Mouse (Mus musculus) liver, embryonic 14.5 days (tissue): ENCODE measurements around the gene Abcc4. TPM values are rescaled to one million over a fixed set of nuclear protein-coding genes. Genes with fewer than 3 reads are reported as not detected.
A peak's percentile ranks its signal among the peaks of the same experiment; 100 is the strongest.

ENCODE experiments used
- ATAC-seq: fragments of 200-750 bp; cut with Nextera tagmentation; 2 replicates; pipeline ENCODE4 v1.8.0; 2017; ENCODE audit warnings: moderate number of reproducible peaks, mild to moderate bottlenecking, moderate library complexity; ENCODE audit not compliant: insufficient read depth
- DNase-seq, 3 experiments: peaks; one replicate each; pipeline ENCODE4 v3.0.0-alpha.2; 2012 to 2013; ENCODE audit warnings: low read depth in 3 of 3, low spot score in 3 of 3
- H3K27ac ChIP-seq: fragments of 300-500 bp; sonication (generic); 2 replicates; pipeline ENCODE4 v1.5.1; 2014; ENCODE audit warnings: moderate library complexity, mild to moderate bottlenecking, control low read depth, inconsistent platforms
- H3K27me3 ChIP-seq: fragments of 300-500 bp; sonication (generic); 2 replicates; pipeline ENCODE4 v1.6.1; 2014; ENCODE audit warnings: mild to moderate bottlenecking, low read length, moderate library complexity; ENCODE audit not compliant: control insufficient read depth, insufficient read depth
- H3K36me3 ChIP-seq: fragments of 300-500 bp; sonication (generic); replicated peaks from 2 replicates; pipeline ENCODE4 v1.6.1; 2014; ENCODE audit warnings: low read depth; ENCODE audit not compliant: control insufficient read depth, insufficient read depth
- H3K4me1 ChIP-seq, 2 experiments: fragments of 200-500 bp in 1 of 2; fragments of 300-500 bp in 1 of 2; sonication (generic) in 1 of 2; replicated peaks; 2 replicates each; pipeline ENCODE4 v1.6.1; 2012 to 2014; ENCODE audit warnings: antibody characterized with exemption in 1 of 2, inconsistent platforms in 1 of 2, low read length in 1 of 2; ENCODE audit not compliant: control insufficient read depth in 2 of 2, insufficient read depth in 2 of 2
- H3K4me2 ChIP-seq: fragments of 300-500 bp; sonication (generic); 2 replicates; pipeline ENCODE4 v1.6.1; 2014; ENCODE audit warnings: low read depth, mild to moderate bottlenecking, control low read depth, moderate library complexity
- H3K4me3 ChIP-seq, 2 experiments: fragments of 200-500 bp in 1 of 2; fragments of 300-500 bp in 1 of 2; sonication (generic) in 1 of 2; 2 replicates each; pipeline ENCODE4 v1.5.1; 2012 to 2014; ENCODE audit warnings: low read depth in 2 of 2, low read length in 2 of 2, mild to moderate bottlenecking in 2 of 2, control low read depth in 1 of 2, inconsistent platforms in 1 of 2, moderate library complexity in 1 of 2; ENCODE audit not compliant: insufficient read depth in 1 of 2
- H3K9ac ChIP-seq: fragments of 300-500 bp; sonication (generic); replicated peaks from 2 replicates; pipeline ENCODE4 v1.6.1; 2014; ENCODE audit warnings: mild to moderate bottlenecking, control low read depth, moderate library complexity
- H3K9me3 ChIP-seq: fragments of 300-500 bp; sonication (generic); 2 replicates; pipeline ENCODE4 v1.6.1; 2016; ENCODE audit warnings: low read length, mixed read lengths; ENCODE audit not compliant: control insufficient read depth
- CTCF ChIP-seq: IDR thresholded peaks from 2 replicates; pipeline ENCODE4 v1.5.1; 2016; ENCODE audit warnings: antibody characterized with exemption, low read depth, control low read depth
- EP300 ChIP-seq: IDR thresholded peaks from 2 replicates; pipeline ENCODE4 v1.6.1; 2016; ENCODE audit warnings: antibody characterized with exemption, low read depth
- WGBS: fragments of 180-500 bp; shearing (Covaris S2); extraction: QIAGEN DNeasy Blood & Tissue Kit; methylation state at CpG from one replicate; pipeline ENCODE4 v1.1.7; 2014; ENCODE audit not compliant: insufficient replicate concordance; 5-methylcytosine and 5-hydroxymethylcytosine counted together
- polyA plus RNA-seq, 2 experiments: library from polyadenylated mRNA; depleted of rRNA in 1 of 2; stranded (reverse) in 1 of 2; unstranded in 1 of 2; fragments of >200 nt; fragmentation: Nextera tagmentation in 1 of 2; extraction: Ambion mirVana in 1 of 2; gene quantifications; 2 replicates each; pipeline versions ENCODE4 v1.2.1 to v1.2.3; 2012 to 2014

Gene Abcc4
- polyA plus RNA-seq, 2 experiments: 1.4 to 1.9 TPM

DNA sequence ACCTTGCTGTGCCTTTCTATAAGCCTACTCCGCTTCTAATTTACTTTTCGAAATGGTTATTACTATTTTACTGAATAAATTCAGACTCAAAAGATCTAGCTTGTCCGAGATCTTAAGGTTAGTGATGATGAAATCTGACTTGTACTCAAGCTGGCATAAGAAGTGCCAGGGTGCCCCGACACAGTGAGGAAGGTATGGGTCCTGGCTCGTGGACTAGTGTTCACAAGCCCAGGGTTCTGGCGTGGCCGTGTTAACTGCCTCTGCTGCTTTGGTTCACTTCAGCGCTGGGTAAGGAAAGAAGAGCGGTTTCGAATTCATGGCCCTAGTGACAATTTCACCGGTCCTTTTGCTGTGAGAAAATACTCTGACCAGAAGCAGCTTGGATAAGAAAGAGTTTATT, 943 bp upstream of the Abcc4 start:
- 77% methylated on average over 11 of the region's 11 CpGs for WGBS
- peak overlapping the region; percentile 40; the same call in 1 of the 2 replicates for H3K9ac ChIP-seq

DNA sequence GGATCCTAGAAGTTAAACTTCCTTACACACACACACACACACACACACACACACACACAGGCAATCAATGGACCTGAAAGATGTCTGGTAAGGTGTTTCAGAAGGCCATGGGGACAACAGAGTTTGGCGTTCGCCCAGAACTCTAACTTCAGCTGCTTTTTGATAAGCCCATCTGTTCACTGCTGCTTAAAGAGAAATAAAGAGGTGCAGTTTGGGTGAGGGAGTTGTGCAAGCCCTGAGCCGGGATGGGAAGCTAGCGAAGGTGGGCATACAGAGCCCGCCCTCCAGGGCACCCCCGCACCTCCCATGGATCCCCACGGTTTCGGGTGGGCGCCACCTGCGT, 583 bp downstream of the Abcc4 start:
- peak; percentile 16 for ATAC-seq
- 2% methylated on average over 10 of the region's 10 CpGs for WGBS
- Histone ChIP-seq H3K9ac (peak overlapping the region; percentile 76), H3K9me3 (no peaks in the 10 kb centered on the region), H3K27ac (no peak overlapping the region), H3K27me3 (no peaks in the 10 kb centered on the region; the same call in 1 of the 2 replicates), H3K36me3 (no peaks in the 10 kb centered on the region), H3K4me3 (peak overlapping the region; percentile 59 to 79), H3K4me1 (peaks cover 15% of the 10 kb centered on the region in 2 experiments), H3K4me2 (peak overlapping the region; percentile 99)
- peak in 1 of 3 experiments; percentile 24 for DNase-seq
- TF ChIP-seq EP300 (no peak), CTCF (no peak)

More for the DNA sequence above, 943 bp upstream of the Abcc4 start:
- Histone ChIP-seq H3K9me3 (no peaks in the 10 kb centered on the region), H3K4me2 (peak overlapping the region; percentile 99), H3K36me3 (no peaks in the 10 kb centered on the region), H3K27ac (no peak overlapping the region), H3K27me3 (no peaks in the 10 kb centered on the region; the same call in 1 of the 2 replicates), H3K4me3 (peak overlapping the region in 1 of 2 experiments; percentile 79; a peak in 2 of 4 replicates), H3K4me1 (peaks cover 15 to 16% of the 10 kb centered on the region in 2 experiments)
- DNase-seq (no peak), ATAC-seq (no peak)
- TF ChIP-seq EP300 (no peak), CTCF (no peak)

DNA sequence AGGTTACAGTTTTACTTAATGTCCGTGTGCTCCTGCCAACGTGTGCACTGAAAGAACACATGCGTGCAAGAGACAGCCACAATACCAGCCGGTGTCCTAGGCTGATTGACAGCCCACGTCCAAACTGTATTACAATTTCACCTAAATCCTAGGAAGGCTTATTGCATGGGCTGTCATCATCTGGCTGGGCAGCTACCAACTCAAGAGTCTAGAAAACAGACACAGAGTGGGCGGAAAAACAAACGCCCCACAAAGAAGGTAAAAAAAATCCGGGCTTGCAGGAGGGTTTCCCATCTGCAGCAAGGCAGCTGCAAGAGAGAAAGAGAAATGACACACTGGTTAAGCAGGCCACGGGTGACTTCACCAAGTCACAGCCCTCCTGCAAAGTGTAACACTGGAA, 2.7 kb downstream of the Abcc4 start:
- no peak for DNase-seq
- no peak overlapping the region for H3K9ac ChIP-seq
- ATAC-seq: no peak
- H3K4me3 ChIP-seq: no peak overlapping the region
- H3K4me2 ChIP-seq: no peak overlapping the region
- no peak overlapping the region for H3K27ac ChIP-seq
- H3K27me3 ChIP-seq: no peaks in the 10 kb centered on the region; the same call in 1 of the 2 replicates
- 69% methylated on average over 9 of the region's 9 CpGs for WGBS
- no peaks in the 10 kb centered on the region for H3K36me3 ChIP-seq
- no peaks in the 10 kb centered on the region for H3K9me3 ChIP-seq
- peaks cover 7 to 8% of the 10 kb centered on the region in 2 experiments; a peak in 3 of 4 replicates for H3K4me1 ChIP-seq
- TF ChIP-seq CTCF (no peak), EP300 (no peak)

DNA sequence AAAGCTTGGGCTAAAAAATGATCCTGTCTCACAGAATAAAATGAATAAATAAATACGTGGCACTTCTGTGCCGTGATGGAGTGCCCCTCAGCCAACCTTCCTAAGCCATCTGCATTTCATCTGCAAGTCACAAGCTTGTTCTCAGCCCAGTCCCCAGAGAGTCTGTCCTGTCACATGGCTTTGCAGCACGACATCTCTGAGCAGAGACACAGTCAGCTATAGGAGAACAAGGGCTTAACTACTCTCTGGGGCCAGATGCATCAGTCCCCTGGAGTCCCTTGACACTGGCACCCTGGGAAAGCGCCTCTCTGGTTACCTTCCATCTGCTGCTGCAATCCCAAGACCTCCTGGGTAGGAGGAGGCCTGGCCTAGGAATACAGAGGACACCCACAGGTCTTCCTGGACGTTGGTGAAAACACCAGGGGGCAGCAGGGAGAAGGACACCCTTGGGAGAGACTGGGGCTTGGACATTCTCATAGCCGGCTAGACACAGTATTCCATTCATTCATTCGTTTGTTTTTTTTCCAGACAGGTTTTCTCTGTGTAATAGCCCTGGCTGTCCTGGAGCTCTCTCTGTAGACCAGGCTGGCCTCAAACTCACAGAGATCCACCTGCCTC, 3.9 kb downstream of the Abcc4 start:
- whole genome bisulfite sequencing: 59% methylated on average over 7 of the region's 7 CpGs
- H3K4me3 ChIP-seq: no peak overlapping the region
- peaks cover 7 to 8% of the 10 kb centered on the region in 2 experiments; a peak in 3 of 4 replicates for H3K4me1 ChIP-seq
- ATAC-seq (no peak), DNase-seq (no peak)
- H3K9ac ChIP-seq: no peak overlapping the region
- H3K27ac ChIP-seq: no peak overlapping the region
- no peaks in the 10 kb centered on the region; the same call in 1 of the 2 replicates for H3K27me3 ChIP-seq
- H3K36me3 ChIP-seq: no peaks in the 10 kb centered on the region
- no peaks in the 10 kb centered on the region for H3K9me3 ChIP-seq
- no peak overlapping the region for H3K4me2 ChIP-seq
- TF ChIP-seq CTCF (peak; percentile 80), EP300 (no peak)

DNA sequence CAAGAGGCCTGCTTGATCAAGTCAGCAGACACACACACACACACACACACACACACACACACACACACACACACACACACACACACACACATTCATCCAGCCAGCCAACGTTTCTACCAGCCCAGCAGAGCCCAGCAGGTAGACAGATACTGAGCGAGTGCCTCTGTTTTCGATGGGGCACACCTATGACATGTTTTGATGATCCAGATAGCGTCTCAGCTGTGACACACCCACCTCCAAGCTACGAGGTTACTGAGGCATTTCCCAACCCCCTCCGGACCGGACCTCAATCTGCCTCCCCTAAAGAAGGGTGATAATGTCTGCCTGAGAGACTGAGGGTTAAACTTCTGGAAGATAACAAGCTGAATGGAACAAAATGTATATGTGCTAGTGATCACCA, 5.4 kb downstream of the Abcc4 start:
- Histone ChIP-seq H3K9me3 (no peaks in the 10 kb centered on the region), H3K4me2 (no peak overlapping the region), H3K4me1 (peaks cover 0 to 3% of the 10 kb centered on the region in 2 experiments; a peak in 2 of 4 replicates), H3K27me3 (no peaks in the 10 kb centered on the region), H3K4me3 (no peak overlapping the region), H3K27ac (no peak overlapping the region), H3K9ac (no peak overlapping the region), H3K36me3 (no peaks in the 10 kb centered on the region)
- DNase-seq (no peak), ATAC-seq (no peak)
- TF ChIP-seq EP300 (no peak), CTCF (no peak)
- 33% methylated on average over 7 of the region's 7 CpGs for WGBS
